Mouse (Mus musculus) monocyte, adult 5-6 weeks (primary cell): ENCODE measurements at regions not wholly inside any gene's neighbourhood (a gene's known extent, or its start where the extent isn't known, plus 50 kb on each side); places are given as distances from the start of the nearest gene placed in this dataset.

Experiments
- ATAC-seq: fragments of 153-309, 156-312 bp; replicated peaks from 2 replicates; pipeline ENCODE4 v1.8.0; 2017; ENCODE audit warnings: mild to moderate bottlenecking; ENCODE audit not compliant: low TSS enrichment, insufficient number of reproducible peaks, severe bottlenecking, poor library complexity, low FRiP score

- no peak for ATAC-seq
Observed at GRCm38 (mm10) chr10:117532750-117533540, 96.4 kb upstream of the Cpm start.

DNA sequence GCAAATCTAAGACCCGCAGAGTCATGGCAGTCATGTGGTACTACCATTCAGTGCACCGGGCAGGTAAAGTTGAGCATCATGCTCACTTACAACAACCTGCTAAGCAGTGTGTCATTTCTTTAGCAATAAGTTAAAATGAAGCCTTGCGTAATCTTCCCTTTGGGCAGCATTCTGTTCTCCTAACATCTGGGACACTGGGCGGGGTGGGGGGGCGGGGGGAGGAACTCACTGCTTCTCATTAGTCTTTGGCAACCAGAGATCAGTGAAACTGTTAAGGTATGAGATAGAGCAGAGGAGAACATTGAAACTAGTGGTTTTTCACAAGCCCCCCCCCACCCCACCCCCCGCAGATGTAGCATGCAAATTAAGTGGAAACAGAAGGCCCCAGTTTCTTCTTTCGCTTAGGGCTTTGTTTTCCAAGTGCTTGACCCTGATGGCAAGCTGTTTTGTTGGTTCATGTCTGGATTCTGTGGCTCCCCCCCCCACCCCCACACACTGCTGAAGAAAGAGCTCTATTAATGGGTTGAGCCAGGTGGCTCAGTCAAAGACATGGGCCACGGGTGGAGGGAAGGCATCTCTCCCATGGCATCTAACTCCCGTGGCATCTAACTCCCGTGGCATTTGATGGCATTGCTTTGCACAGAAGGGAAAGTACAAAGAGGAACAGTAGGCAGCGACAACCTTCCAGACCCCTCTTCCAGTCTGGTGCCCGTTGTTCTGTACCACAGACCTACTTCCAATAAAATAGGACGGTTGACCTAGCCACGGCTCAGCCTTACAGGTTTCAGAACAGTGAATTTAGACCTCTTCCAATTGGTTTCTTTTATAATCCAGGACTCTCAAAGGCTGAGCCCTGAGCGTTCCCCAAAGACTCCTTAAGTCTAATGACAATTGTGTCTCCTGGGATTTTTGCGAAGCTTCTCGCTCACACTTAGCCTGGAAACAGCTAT is 97.2 kb upstream of the Cpm start:
- no peak for ATAC-seq

DNA sequence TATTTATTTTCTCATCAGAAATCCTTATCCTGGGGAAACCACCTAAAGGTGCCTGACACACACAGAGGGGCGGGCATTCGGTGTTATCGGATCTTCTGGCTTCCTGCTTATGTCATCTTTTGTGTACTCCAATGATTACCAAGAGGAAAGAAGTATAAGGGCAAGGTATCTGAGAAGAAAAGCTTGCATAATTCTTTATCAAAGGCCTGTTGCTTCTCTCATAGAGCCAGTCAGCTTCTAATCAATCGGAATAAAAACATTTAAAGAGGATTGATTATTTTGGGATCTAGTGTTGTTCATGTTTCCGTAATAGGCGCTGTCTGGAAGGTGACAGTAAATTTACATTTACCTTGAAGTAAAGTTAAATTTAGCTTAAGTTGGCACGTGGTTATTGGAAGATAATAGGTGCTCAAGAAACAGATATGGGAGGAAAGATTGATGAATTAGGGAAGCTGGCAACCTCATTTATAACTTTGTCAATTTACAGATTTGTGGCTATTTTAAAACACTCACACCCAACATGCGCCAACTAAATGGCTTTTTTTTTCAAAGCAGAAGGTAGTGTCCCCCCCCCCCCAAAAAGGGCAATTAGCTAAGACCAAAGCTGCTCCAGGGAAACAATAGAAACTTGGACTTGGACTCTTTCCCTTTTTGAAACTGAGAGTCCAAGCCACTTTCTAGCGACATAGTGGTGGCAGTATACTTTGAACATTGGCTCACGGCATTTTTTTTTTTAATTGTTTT is 98.3 kb upstream of the Cpm start:
- no peak for ATAC-seq

DNA sequence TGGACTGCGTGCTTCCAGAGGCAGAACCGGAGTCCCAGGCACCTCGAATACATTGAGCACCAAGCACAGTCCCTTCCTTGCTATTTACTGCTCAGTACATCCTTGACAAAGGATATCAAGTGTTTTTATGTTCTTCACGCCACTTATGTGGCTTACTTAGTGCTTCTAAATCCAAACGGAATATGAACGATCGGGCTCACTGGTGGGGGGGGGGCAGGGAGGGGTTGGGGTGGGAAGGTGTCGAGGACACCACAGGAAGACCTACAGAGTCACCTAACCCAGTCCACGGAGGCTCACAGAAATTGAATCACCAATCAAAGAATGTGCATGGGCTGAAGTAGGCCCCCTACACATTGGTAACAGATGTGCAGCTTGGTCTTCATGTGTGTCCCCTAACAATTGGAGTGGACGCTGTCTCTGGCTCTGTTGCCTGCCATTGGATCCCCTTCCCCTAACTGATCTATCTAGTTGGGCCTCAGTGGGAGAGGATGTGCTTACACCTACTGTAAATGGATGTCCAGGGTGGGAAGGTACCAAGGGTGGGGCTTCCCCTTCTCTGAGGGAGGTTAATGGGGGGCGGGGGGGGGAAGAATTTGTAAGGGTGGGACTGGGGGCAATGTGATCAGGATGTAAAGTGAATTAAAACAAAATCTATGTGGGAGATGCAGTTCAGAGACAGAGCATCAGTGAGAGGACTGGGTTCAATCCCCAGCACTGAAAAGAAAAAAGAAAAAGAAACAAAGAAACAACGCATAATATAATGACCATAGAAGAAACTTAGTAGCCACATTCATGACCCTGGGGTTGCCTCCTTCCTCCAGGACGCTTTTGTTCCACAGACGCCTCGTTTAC is 99.1 kb upstream of the Cpm start:
- no peak for ATAC-seq

DNA sequence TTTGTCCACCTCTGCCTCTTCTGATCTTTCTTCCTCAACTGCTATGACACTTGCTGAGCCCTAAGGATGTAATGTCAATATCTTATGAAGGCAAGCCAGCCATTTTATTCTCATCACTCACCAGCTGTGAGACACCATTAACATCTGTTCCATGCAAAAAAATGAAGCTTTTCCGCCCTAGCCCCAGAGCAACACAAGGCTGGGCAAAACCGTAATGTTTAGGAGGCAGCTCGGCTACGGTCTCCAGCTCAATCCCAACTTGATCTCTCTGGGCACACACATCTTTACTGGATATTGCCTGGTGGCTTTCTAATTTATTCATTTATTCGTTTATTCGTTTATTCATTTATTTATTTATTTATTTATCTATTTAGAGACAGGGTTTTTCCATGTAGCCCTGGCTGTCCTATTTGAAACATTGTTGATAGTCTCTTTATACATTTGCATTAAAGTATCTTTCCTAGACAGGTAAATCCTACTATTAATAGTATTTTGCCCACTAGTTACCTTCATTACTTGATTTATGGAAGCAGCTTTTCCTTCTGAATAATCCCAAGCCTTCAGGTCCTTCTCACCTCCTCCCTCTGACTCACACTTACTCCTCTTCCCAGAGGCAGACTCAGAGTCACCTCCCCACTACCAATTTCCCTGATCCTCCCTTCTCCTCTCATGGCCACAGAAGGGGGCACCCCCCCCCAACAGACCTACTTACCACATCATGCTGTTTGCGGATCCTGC is 99.9 kb upstream of the Cpm start:
- no peak for ATAC-seq

- ATAC-seq, result no peak
Observed at GRCm38 (mm10) chr10:117528575-117529268, 100.6 kb upstream of the Cpm start.

DNA sequence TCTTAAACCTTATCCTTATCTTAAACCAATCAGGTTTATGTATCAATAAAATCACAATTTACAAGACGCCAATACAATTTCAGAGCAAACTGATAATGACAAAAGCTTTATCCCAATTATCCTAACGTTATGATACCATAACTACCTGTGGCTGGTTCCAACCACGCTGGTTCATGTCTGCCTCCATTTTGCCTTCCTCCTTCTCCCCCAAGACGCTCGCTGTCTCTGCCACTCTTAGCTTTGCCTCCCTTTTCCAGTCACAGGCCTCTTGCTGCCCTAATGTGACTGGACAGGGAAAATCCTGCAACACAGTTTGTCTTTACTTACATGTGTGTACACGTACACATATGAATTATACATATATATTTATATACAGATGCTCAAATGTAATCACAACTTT is 101.3 kb upstream of the Cpm start:
- ATAC-seq, result no peak

DNA sequence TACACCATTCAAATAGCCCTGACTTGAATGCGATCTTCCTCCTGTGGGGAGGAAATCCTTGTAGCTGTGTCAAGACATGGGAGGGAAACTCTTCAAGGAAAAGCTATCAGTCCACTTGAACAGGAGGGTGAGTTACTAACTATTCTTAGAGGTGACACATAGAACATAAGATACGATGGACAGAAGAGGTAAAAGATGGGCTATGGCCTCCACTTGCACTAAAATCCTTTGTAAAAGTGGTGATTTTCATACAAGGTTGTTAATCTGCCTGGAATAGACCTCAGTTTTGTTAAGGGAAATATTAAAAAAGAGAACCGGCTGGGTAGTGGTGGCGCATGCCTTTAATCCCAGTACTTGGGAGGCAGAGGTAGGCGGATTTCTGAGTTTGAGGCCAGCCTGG is 102.1 kb upstream of the Cpm start:
- no peak for ATAC-seq

GRCm38 (mm10) chr10:117526834-117527188 is 102.5 kb upstream of the Cpm start:
- no peak for ATAC-seq

- ATAC-seq, result no peak
Observed at GRCm38 (mm10) chr10:117526008-117526833, 103.1 kb upstream of the Cpm start.

DNA sequence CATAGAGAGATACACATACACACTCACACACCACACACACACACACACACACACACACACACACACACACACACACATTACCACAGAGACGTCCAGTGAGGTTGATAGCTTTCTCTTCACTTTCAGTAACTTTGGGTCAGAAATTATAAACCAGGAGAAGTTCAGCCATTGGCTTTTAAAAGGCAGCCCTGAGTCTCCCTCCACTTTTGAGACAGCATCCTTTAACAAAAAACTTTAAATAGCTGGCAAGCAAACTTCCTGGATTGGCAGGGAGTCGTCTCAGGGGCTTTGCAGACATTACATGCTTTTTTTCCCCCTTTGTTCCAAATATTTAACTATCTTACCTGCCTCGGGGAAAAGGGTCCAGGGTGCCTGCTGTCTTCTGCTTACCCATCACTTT is 103.7 kb upstream of the Cpm start:
- ATAC-seq, result no peak

DNA sequence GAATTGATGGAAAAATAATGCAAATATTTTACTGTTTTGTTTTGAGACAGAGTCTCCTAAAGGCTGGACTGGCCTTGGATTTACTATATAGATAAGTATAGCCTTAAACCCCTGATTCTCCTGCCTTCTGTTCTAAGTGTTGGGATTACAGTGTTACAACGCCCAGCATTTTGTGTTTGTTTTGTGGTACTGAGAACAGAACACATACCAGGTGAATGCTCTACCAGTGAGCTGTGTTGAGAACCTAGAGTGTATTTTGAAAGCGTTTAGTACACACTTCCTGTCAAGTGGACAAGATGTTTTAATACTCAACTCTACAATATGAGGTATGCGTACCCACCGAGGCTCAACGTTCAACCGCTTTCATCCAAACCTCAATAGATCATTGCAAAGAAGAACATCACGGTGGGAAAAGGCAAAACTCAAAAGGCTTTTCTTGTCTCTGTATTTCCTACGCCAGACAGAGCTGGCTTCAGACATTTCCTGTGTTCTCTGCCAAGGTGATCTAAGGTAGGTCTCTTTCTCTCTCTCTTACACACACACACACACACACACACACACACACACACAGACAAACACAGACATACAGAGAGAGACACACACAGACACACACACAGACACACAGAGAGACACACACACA is 104.3 kb upstream of the Cpm start:
- no peak for ATAC-seq

DNA sequence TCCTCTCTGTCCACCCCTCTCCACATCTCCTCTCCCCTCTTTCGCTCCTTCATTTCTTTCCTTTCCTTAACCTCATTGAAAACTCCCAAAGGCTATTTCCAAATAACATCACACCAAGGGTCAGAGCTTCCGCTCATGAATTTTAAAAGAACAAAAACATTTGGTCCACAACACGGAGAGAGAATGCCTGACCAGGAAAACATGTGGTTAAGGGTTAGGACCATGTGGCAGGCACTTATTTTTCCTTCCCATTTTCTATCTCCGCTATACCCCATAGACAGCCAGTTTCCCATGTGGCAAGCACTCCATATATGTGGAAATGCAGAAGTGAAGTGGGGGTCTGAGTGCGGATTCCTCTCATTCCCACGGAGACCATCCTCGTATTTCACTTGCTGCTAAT is 105.2 kb upstream of the Cpm start:
- ATAC-seq, result no peak

DNA sequence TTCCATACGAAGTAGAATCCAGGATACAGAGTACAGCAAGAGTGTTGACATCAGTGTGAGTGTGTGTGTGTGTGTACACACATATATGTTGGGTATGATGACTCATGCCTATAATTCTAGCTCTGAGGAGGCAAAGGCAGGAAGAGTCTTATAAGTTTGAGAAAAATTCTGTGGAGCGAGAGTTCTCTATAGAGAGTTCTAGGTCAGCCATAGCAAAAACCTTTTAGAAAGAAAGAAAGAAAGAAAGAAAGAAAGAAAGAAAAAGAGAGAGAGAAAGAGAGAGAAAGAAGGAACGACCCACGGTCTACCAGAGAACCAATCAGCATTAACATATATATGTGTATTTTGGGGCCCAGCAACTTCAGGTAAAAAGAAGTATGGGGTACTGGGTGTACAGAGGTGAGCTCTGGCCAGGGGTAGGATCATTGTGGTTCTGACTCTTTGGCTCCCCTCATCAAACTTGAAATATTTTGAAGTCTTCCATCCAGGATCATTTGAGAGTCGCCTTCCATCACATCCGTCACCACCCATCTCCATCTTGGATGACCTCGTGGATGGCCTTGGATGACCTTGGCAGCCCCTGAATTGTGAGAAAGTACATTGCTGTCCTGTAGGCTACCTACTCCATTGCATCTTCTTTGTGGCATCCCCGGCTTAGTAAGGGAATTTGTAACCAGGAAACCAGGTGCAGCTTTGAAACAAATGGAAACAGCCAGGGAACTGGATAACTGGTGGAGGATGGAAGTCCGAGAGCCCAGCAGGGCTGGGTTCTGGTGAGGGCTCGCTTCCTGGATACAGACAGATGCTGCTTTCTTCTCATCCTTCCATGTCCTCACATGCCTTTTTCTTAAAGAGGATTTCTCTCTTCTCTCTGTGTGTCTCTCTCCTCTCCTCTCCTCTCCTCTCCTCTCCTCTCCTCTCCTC is 106.1 kb upstream of the Cpm start:
- no peak for ATAC-seq

GRCm38 (mm10) chr10:117522373-117522772 is 106.9 kb upstream of the Cpm start:
- ATAC-seq, result no peak
